Mouse (Mus musculus) heart, embryonic 11.5 days (tissue): ENCODE measurements around the gene Raver2. TPM values are rescaled to one million over a fixed set of nuclear protein-coding genes. Genes with fewer than 3 reads are reported as not detected.

Experiments used
- ATAC-seq: fragments of 200-750 bp; cut with Nextera tagmentation; replicated peaks from 2 replicates; pipeline ENCODE4 v1.8.0; 2017; ENCODE audit warnings: moderate library complexity; ENCODE audit not compliant: insufficient number of reproducible peaks, low FRiP score, low TSS enrichment
- H3K27ac ChIP-seq: fragments of 300-500 bp; sonication (generic); 2 replicates; pipeline ENCODE4 v1.5.1; 2014; ENCODE audit warnings: mild to moderate bottlenecking, low read depth, low read length
- H3K27me3 ChIP-seq: fragments of 300-500 bp; sonication (generic); 2 replicates; pipeline ENCODE4 v1.6.1; 2014; ENCODE audit warnings: mild to moderate bottlenecking, low read length, mixed read lengths; ENCODE audit not compliant: control insufficient read depth, insufficient read depth
- H3K36me3 ChIP-seq: fragments of 300-500 bp; sonication (generic); 2 replicates; pipeline ENCODE4 v1.6.1; 2014; ENCODE audit warnings: mild to moderate bottlenecking, low read length, moderate library complexity, mixed read lengths; ENCODE audit not compliant: control insufficient read depth, insufficient read depth
- H3K4me1 ChIP-seq: fragments of 300-500 bp; sonication (generic); 2 replicates; pipeline ENCODE4 v1.6.1; 2014; ENCODE audit warnings: low read length; ENCODE audit not compliant: control insufficient read depth, insufficient read depth
- H3K4me2 ChIP-seq: fragments of 300-500 bp; sonication (generic); 2 replicates; pipeline ENCODE4 v1.6.1; 2014; ENCODE audit warnings: mild to moderate bottlenecking, moderate library complexity
- H3K4me3 ChIP-seq: fragments of 300-500 bp; sonication (generic); 2 replicates; pipeline ENCODE4 v1.5.1; 2014; ENCODE audit warnings: low read depth, low read length
- H3K9ac ChIP-seq: fragments of 300-500 bp; sonication (generic); 2 replicates; pipeline ENCODE4 v1.6.1; 2014; ENCODE audit warnings: mild to moderate bottlenecking, low read depth, low read length, moderate library complexity
- H3K9me3 ChIP-seq: fragments of 300-500 bp; sonication (generic); replicated peaks from 2 replicates; pipeline ENCODE4 v1.6.1; 2016; ENCODE audit warnings: low read length; ENCODE audit not compliant: control insufficient read depth
- WGBS: fragments of 180-500 bp; shearing (Covaris S2); extraction: QIAGEN DNeasy Blood & Tissue Kit; methylation state at CpG from one replicate; pipeline ENCODE4 v1.1.7; 2014; ENCODE audit not compliant: insufficient replicate concordance; 5-methylcytosine and 5-hydroxymethylcytosine counted together
- polyA plus RNA-seq: library from polyadenylated mRNA; unstranded; fragments of >200 nt; fragmentation: Nextera tagmentation; extraction: Ambion mirVana; gene quantifications from 2 replicates; pipeline ENCODE4 v1.2.1, GENCODE M21; 2014

Raver2 gene
- polyA plus RNA-seq, 1 experiment from 2014 or later = 3.8 TPM

- Histone ChIP-seq H3K9ac (no peak overlapping the region), H3K27ac (no peak overlapping the region), H3K36me3 (no peaks in the 10 kb centered on the region; the same call in 1 of the 2 replicates), H3K4me3 (no peak overlapping the region), H3K4me1 (peaks cover 16% of the 10 kb centered on the region; the same call in 1 of the 2 replicates), H3K4me2 (no peak overlapping the region), H3K27me3 (no peaks in the 10 kb centered on the region), H3K9me3 (no peaks in the 10 kb centered on the region)
- ATAC-seq = no peak; the same call in 1 of the 2 replicates
- 42% methylated on average over 9 of the region's 9 CpGs for WGBS
Observed at GRCm38 (mm10) chr4:101182603-101183011, 113.8 kb downstream of the Raver2 start.

GRCm38 (mm10) chr4:101185216-101185615 is 116.4 kb downstream of the Raver2 start:
- WGBS = 59% methylated on average over 3 of the region's 3 CpGs
- H3K9ac ChIP-seq = no peak overlapping the region
- H3K4me1 ChIP-seq = 0 out of 2 replicates have a peak, but pooled peaks cover 6% of the 10 kb centered on the region
- no peaks in the 10 kb centered on the region for H3K9me3 ChIP-seq
- H3K27ac ChIP-seq = no peak overlapping the region
- ATAC-seq = no peak
- no peak overlapping the region for H3K4me3 ChIP-seq
- no peaks in the 10 kb centered on the region for H3K27me3 ChIP-seq
- H3K36me3 ChIP-seq = no peaks in the 10 kb centered on the region
- H3K4me2 ChIP-seq = no peak overlapping the region

- Histone ChIP-seq H3K4me2 (no peak overlapping the region), H3K9me3 (no peaks in the 10 kb centered on the region), H3K4me1 (no peaks in the 10 kb centered on the region), H3K4me3 (no peak overlapping the region), H3K9ac (no peak overlapping the region), H3K36me3 (peaks cover 5% of the 10 kb centered on the region; the same call in 1 of the 2 replicates), H3K27me3 (no peaks in the 10 kb centered on the region), H3K27ac (no peak overlapping the region)
- ATAC-seq = no peak
- WGBS = 90% methylated on average over 5 of the region's 5 CpGs
Observed at GRCm38 (mm10) chr4:101186591-101186990, 117.8 kb downstream of the Raver2 start.

GRCm38 (mm10) chr4:101187381-101187780 is 118.6 kb downstream of the Raver2 start:
- H3K36me3 ChIP-seq = peaks cover 5% of the 10 kb centered on the region; the same call in 1 of the 2 replicates
- no peak overlapping the region for H3K27ac ChIP-seq
- no peak for ATAC-seq

GRCm38 (mm10) chr4:101192241-101192976 is 123.6 kb downstream of the Raver2 start:
- ATAC-seq = no peak
- Histone ChIP-seq H3K9me3 (no peaks in the 10 kb centered on the region), H3K27me3 (no peaks in the 10 kb centered on the region), H3K27ac (no peak overlapping the region), H3K4me3 (no peak overlapping the region), H3K9ac (no peak overlapping the region), H3K36me3 (peaks cover 5% of the 10 kb centered on the region; the same call in 1 of the 2 replicates), H3K4me1 (peaks cover 7% of the 10 kb centered on the region; the same call in 1 of the 2 replicates), H3K4me2 (no peak overlapping the region)
- WGBS = 77% methylated on average over 5 of the region's 5 CpGs

More at GRCm38 (mm10) chr4:101187381-101187780, 118.6 kb downstream of the Raver2 start:
- WGBS = 83% methylated on average over 4 of the region's 4 CpGs
- Histone ChIP-seq H3K4me3 (no peak overlapping the region), H3K9ac (no peak overlapping the region), H3K4me2 (no peak overlapping the region), H3K4me1 (peaks cover 5% of the 10 kb centered on the region; the same call in 1 of the 2 replicates), H3K9me3 (no peaks in the 10 kb centered on the region), H3K27me3 (no peaks in the 10 kb centered on the region)

GRCm38 (mm10) chr4:101194170-101194569 is 125.4 kb downstream of the Raver2 start:
- ATAC-seq = no peak
- no peak overlapping the region for H3K27ac ChIP-seq
- peaks cover 16% of the 10 kb centered on the region for H3K4me1 ChIP-seq
- H3K36me3 ChIP-seq = peaks cover 5% of the 10 kb centered on the region; the same call in 1 of the 2 replicates
- no peaks in the 10 kb centered on the region for H3K9me3 ChIP-seq
- 65% methylated on average over 1 of the region's 1 CpGs for WGBS
- H3K27me3 ChIP-seq = no peaks in the 10 kb centered on the region
- H3K4me2 ChIP-seq = no peak overlapping the region
- H3K4me3 ChIP-seq = no peak overlapping the region
- H3K9ac ChIP-seq = no peak overlapping the region

- no peak overlapping the region for H3K27ac ChIP-seq
- H3K9ac ChIP-seq = no peak overlapping the region
- H3K27me3 ChIP-seq = no peaks in the 10 kb centered on the region
- no peaks in the 10 kb centered on the region for H3K36me3 ChIP-seq
- peaks cover 16% of the 10 kb centered on the region for H3K4me1 ChIP-seq
- H3K9me3 ChIP-seq = no peaks in the 10 kb centered on the region
- 72% methylated on average over 2 of the region's 2 CpGs for WGBS
- no peak overlapping the region for H3K4me2 ChIP-seq
- H3K4me3 ChIP-seq = no peak overlapping the region
- no peak for ATAC-seq
Observed at GRCm38 (mm10) chr4:101196407-101196806, 127.6 kb downstream of the Raver2 start.

GRCm38 (mm10) chr4:101197421-101198170 is 128.8 kb downstream of the Raver2 start:
- Histone ChIP-seq H3K27ac (no peak overlapping the region), H3K4me1 (peaks cover 14% of the 10 kb centered on the region), H3K27me3 (no peaks in the 10 kb centered on the region), H3K9me3 (no peaks in the 10 kb centered on the region), H3K36me3 (no peaks in the 10 kb centered on the region), H3K4me3 (no peak overlapping the region), H3K4me2 (no peak overlapping the region), H3K9ac (no peak overlapping the region)
- 72% methylated on average over 9 of the region's 9 CpGs for WGBS
- ATAC-seq = no peak
